Mouse (Mus musculus): ENCODE measurements around the gene Cacna2d1. TPM values are rescaled to one million over a fixed set of nuclear protein-coding genes. Genes with fewer than 3 reads are reported as not detected.

Gene Cacna2d1
- polyA plus RNA-seq, 1 experiment from 2014 or later = 15.2 TPM

DNA sequence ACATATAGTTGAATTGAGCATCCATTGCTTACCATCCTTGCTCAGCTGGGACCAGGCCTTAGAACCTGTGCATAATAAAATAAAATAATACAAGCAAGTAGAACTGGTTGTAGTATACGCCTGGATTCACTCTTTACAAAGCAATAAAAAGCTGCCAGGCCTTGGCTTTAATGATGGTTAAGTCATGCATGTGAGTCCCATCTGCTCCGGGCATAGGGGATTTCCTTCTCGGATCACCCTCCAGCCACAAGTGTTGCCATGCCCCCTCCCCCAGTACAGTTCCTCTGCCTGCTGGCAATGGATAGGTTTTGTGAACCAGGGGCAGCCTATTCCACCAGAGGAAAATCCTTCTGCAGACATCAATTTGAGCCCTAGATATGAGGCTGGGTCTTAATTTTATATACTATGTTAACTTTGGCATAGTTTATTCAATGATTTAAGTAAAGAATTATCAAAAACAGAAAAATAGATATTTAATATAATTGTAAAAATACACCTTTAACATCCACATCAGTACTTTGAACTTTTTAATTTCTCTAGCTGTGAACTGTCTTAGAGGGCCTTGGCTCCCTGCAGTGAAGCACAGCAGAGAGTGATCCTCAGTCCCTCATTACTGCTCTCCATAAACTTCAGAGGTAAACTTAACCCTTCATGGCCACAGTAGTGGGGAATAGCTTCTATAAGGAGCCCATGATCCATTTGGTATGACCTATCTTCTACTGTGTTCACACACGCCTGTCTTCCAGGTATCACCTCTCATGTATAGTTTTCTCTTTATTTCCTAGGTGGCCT, 90.3 kb downstream of the Cacna2d1 start:
- H3K27ac ChIP-seq = no peak overlapping the region
- H3K36me3 ChIP-seq = no peaks in the 10 kb centered on the region
- WGBS = 71% methylated on average over 4 of the region's 4 CpGs
- H3K9ac ChIP-seq = no peak overlapping the region
- H3K4me3 ChIP-seq (replicated peaks) = no peak overlapping the region
- no peaks in the 10 kb centered on the region for H3K27me3 ChIP-seq (replicated peaks)
- H3K4me1 ChIP-seq = no peaks in the 10 kb centered on the region
- no peak overlapping the region for H3K4me2 ChIP-seq
- no peaks in the 10 kb centered on the region for H3K9me3 ChIP-seq
- no peak for ATAC-seq (ENCODE audit: insufficient read depth, low FRiP score, low read depth)

DNA sequence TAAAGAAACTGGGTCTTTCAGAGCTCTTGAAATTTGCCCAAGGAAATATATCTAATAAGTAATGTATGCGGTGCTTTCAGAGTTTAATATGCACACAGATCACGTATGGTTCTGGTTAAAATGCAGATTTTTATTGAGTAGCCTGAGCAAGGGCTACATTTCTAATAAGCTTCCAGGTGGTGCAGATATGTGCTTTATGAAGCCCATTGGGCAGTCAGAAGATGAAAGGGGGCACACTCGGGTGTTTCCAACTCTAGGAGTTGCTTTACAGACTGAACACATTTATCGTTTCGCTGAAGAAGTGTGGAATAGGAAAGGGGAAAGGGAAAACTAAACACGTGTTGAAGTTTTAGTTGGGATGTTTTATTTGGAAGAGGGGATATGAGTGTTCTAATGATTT, 94.4 kb downstream of the Cacna2d1 start:
- Histone ChIP-seq H3K36me3 (no peaks in the 10 kb centered on the region), H3K4me1 (no peaks in the 10 kb centered on the region), H3K9me3 (no peaks in the 10 kb centered on the region), H3K4me2 (no peak overlapping the region), H3K9ac (no peak overlapping the region), H3K27me3 (replicated peaks) (no peaks in the 10 kb centered on the region), H3K27ac (no peak overlapping the region), H3K4me3 (replicated peaks) (no peak overlapping the region)
- ATAC-seq (ENCODE audit: insufficient read depth, low FRiP score, low read depth) = no peak
- WGBS = 80% methylated on average over 6 of the region's 6 CpGs

DNA sequence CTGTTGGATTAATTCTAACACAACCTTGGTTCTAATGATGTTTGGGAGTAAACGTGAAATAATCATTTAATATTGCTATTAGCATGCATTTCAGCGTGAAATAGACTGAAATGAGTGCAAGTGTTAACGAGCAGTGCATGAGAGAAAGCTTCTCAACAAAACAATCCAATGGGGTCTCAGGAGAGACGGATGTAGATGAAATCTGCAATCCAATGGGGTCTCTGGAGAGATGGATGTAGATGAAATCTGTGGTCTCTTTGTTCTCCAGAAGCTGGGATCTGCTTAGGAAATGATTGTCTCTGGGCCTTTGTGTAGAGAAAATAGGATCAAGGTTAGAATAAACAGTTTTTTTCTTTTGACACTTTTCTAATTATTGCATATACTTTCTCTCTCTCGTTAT, 95.0 kb downstream of the Cacna2d1 start:
- no peak overlapping the region for H3K4me3 ChIP-seq (replicated peaks)
- H3K27ac ChIP-seq = no peak overlapping the region
- no peaks in the 10 kb centered on the region for H3K9me3 ChIP-seq
- 82% methylated on average over 5 of the region's 5 CpGs for WGBS
- no peak overlapping the region for H3K9ac ChIP-seq
- no peak overlapping the region for H3K4me2 ChIP-seq
- H3K4me1 ChIP-seq = no peaks in the 10 kb centered on the region
- no peaks in the 10 kb centered on the region for H3K36me3 ChIP-seq
- H3K27me3 ChIP-seq (replicated peaks) = no peaks in the 10 kb centered on the region
- no peak for ATAC-seq (ENCODE audit: insufficient read depth, low FRiP score, low read depth)

DNA sequence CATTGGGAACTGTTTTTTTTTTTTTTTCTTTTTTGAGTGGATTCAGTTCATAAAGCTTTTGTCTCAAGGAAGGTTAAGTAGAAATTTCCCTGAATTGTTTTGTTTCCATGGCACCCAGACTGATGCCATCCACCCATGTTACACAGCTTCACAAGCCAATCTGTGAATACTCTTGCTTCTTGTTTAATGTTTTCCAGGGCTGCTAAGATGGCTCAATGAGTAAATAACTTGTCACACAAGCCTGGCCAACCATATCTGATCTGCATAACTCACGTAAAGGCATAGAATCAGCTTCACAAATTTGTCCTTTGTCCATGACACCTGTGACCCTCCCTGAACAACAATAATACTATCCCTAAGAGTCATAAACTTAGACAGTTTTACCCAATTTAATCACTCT, 99.1 kb downstream of the Cacna2d1 start:
- H3K27me3 ChIP-seq (replicated peaks) = no peaks in the 10 kb centered on the region
- H3K36me3 ChIP-seq = no peaks in the 10 kb centered on the region
- no peaks in the 10 kb centered on the region for H3K4me1 ChIP-seq
- 85% methylated on average over 1 of the region's 1 CpGs for WGBS
- H3K4me2 ChIP-seq = no peak overlapping the region
- no peaks in the 10 kb centered on the region for H3K9me3 ChIP-seq
- no peak overlapping the region for H3K4me3 ChIP-seq (replicated peaks)
- no peak overlapping the region for H3K9ac ChIP-seq
- no peak for ATAC-seq (ENCODE audit: insufficient read depth, low FRiP score, low read depth)
- H3K27ac ChIP-seq = no peak overlapping the region

DNA sequence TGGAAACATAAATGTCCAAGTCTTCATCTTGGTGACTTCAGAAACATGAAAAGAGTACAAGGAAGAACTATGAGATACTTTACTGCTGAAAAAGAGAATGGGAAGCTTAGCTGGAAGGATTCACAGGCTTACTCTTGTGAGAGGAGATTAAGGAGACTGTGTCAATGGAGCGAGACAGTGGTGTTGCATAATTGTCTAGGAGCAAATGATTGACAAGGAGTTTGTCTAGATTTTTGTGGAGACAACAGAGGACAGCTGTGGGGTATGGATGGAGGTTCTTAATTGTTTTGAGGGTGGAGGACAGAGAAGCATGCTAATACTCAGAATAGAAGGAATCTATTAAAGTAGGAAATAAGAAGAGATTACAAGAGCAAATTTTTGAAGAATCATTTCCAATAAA, 100.8 kb downstream of the Cacna2d1 start:
- ATAC-seq (ENCODE audit: insufficient read depth, low FRiP score, low read depth) = no peak
- H3K4me3 ChIP-seq (replicated peaks) = no peak overlapping the region
- no peaks in the 10 kb centered on the region for H3K4me1 ChIP-seq
- H3K9me3 ChIP-seq = no peaks in the 10 kb centered on the region
- WGBS = 79% methylated on average over 1 of the region's 1 CpGs
- H3K27me3 ChIP-seq (replicated peaks) = no peaks in the 10 kb centered on the region
- H3K36me3 ChIP-seq = no peaks in the 10 kb centered on the region
- no peak overlapping the region for H3K9ac ChIP-seq
- no peak overlapping the region for H3K4me2 ChIP-seq
- H3K27ac ChIP-seq = no peak overlapping the region

DNA sequence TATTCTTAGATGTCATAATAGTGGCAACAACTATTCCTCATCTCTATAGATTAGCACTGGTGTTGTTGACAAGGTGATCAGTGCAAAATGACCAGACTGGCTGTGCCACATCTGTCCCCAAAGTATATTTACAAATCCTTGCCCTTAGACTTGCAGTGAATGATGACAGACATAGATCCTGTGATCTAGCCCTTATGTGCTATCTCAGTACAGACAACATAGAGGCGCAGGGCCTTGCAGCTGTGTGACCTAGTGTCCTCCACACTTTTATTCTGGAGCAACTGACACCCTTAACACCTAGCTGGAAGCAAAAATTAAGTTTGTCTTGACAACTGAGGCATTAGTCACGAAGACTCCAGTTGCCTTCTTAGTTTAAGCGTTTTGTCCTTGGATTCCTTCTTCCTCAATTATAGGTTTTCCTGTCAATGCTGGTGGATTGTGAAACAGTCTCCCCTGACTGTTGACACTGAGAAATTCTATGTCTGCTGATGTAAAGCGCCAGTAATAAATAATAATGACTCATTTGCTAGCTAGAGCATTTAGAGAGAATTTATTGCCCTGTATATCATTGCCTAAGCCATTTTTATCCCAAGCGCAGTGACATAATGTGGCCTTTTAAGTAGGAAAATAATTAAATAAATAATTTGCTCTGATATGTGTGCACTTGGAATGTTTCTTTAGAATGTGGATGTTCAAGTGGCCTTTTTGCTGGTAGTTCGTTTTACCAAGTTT, 110.8 kb downstream of the Cacna2d1 start:
- Histone ChIP-seq H3K9me3 (no peaks in the 10 kb centered on the region), H3K4me3 (replicated peaks) (no peak overlapping the region), H3K27me3 (replicated peaks) (no peaks in the 10 kb centered on the region), H3K27ac (no peak overlapping the region), H3K9ac (no peak overlapping the region), H3K36me3 (no peaks in the 10 kb centered on the region), H3K4me2 (no peak overlapping the region), H3K4me1 (no peaks in the 10 kb centered on the region)
- no peak for ATAC-seq (ENCODE audit: insufficient read depth, low FRiP score, low read depth)
- 60% methylated on average over 6 of the region's 6 CpGs for WGBS

DNA sequence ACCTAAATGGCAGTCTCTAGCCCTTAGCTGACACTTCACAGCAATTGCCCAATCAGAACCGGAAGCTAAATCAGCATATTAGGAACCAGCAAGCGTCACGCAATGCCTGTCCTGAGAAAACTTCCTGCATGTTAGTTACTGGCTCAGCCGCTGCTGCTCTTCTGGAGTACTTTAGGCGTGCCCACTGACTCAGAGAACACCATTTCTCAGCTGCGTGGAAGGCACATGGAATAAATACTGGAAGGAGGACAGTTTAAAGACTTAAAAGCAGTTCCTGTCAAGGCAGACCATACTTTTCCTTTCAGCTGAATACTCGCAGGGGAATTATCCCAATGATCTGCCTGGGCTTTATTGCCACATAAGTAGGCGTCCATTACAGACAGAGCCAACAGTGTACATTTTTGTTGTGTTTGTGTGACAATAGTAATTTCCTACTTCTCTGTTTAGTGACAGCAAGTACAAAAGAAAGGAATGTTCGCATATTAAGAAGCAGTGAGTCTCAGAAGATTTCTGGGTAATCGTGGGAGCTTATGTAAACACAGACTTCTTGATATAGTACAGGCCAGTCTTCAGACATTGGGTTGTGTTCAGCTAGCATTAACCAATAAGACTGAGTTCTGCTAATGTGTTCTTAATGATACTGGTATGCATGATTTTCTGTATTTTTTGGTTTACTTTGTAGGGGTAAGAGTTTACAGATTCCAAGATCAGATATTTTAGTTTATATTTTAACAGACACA, 113.1 kb downstream of the Cacna2d1 start:
- Histone ChIP-seq H3K27me3 (replicated peaks) (no peaks in the 10 kb centered on the region), H3K27ac (peak overlapping the region; percentile 69), H3K4me3 (replicated peaks) (no peak overlapping the region; the same call in 1 of the 2 replicates), H3K4me2 (peak overlapping the region; percentile 22; the same call in 1 of the 2 replicates), H3K4me1 (no peaks in the 10 kb centered on the region), H3K36me3 (no peaks in the 10 kb centered on the region), H3K9me3 (no peaks in the 10 kb centered on the region), H3K9ac (no peak overlapping the region)
- peak; percentile 71; the same call in 1 of the 2 replicates for ATAC-seq (ENCODE audit: insufficient read depth, low FRiP score, low read depth)
- whole genome bisulfite sequencing = 29% methylated on average over 10 of the region's 10 CpGs

DNA sequence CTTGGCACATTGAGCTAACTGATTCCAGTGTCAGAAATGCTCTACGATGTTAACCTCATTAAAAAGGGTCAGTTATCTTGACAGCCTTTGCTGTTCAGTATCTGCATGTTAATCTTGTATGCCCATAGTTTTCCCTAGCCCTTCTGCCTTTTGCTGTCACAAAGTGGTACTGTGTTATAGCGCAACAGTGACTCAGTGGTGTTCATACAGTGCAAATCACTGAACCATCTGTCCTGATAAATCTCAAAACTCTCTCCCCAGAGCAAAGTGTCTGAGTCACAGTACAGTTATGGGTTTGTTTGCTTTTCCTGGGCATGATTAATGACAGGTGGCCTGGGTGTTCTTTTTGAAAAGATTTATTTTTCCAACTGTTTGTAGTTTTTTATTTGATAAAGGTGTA, 122.3 kb downstream of the Cacna2d1 start:
- H3K9ac ChIP-seq = no peak overlapping the region
- no peak for ATAC-seq (ENCODE audit: insufficient read depth, low FRiP score, low read depth)
- H3K4me3 ChIP-seq (replicated peaks) = no peak overlapping the region
- H3K4me2 ChIP-seq = no peak overlapping the region
- H3K4me1 ChIP-seq = no peaks in the 10 kb centered on the region
- no peaks in the 10 kb centered on the region for H3K27me3 ChIP-seq (replicated peaks)
- no peak overlapping the region for H3K27ac ChIP-seq
- WGBS = 49% methylated on average over 2 of the region's 2 CpGs
- H3K36me3 ChIP-seq = no peaks in the 10 kb centered on the region
- no peaks in the 10 kb centered on the region for H3K9me3 ChIP-seq

DNA sequence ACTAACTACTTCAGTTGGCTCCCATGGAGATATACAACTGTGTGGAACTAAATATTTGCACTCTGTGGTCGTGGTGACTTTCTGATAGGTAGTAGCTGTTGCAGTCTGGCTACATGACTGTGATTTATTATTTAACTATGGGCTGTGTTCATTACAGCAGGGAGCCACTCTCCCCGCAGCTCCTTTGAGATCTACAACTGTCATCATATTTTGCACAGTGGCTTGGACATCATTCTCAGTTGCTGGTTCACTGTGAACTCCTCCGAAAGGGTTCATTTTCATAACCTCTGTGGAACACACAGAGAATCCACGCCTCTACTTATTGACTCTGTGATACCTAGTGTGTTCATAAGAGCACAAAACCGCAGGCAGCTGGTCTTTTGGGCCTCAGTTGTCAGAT, 128.3 kb downstream of the Cacna2d1 start:
- Histone ChIP-seq H3K27me3 (replicated peaks) (no peaks in the 10 kb centered on the region), H3K27ac (no peak overlapping the region), H3K4me3 (replicated peaks) (no peak overlapping the region), H3K9me3 (no peaks in the 10 kb centered on the region), H3K4me2 (no peak overlapping the region), H3K36me3 (no peaks in the 10 kb centered on the region), H3K4me1 (no peaks in the 10 kb centered on the region), H3K9ac (no peak overlapping the region)
- WGBS = 46% methylated on average over 5 of the region's 5 CpGs
- ATAC-seq (ENCODE audit: insufficient read depth, low FRiP score, low read depth) = no peak

DNA sequence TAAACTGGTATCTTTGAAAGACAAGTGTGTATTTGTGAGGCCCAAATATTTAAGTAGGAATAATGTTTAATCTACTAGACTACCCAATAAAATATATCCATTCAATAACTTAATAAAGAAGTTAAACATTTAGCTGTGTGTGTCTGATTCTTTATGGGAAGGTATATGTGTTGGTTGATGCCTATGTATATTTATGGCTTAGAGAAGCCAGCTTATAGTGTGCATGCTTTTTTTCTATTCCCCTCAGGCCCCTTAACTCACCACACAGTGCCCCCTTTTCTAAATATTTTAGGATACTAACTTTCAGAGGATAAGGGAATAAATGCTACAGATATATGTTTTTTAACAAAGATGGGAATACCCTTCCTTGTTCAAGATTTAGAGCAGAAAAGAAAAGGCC, 128.8 kb downstream of the Cacna2d1 start:
- Histone ChIP-seq H3K27me3 (replicated peaks) (no peaks in the 10 kb centered on the region), H3K4me1 (no peaks in the 10 kb centered on the region), H3K9ac (no peak overlapping the region), H3K9me3 (no peaks in the 10 kb centered on the region), H3K36me3 (no peaks in the 10 kb centered on the region), H3K4me2 (no peak overlapping the region), H3K4me3 (replicated peaks) (no peak overlapping the region), H3K27ac (no peak overlapping the region)
- ATAC-seq (ENCODE audit: insufficient read depth, low FRiP score, low read depth) = no peak

DNA sequence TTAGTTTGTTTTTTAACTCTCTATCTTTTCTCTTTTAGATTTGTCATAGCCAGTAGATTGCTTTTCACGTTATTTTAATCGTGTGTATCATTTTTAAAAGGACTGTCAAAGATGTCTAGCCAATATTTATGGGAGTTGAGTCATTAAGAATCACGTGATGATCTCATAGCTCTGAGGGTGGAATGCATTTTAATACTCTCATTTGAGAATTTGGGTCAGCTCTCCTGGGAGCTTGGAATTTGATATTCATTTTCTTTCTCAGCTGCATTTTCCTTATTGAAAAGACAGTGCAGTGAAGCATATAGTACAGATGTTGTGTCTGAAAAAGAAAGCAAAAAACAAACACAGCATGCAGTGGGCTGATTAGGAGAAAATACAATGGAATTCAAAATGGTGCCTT, 129.5 kb downstream of the Cacna2d1 start:
- no peak for ATAC-seq (ENCODE audit: insufficient read depth, low FRiP score, low read depth)
- Histone ChIP-seq H3K4me1 (no peaks in the 10 kb centered on the region), H3K4me3 (replicated peaks) (no peak overlapping the region), H3K9ac (no peak overlapping the region), H3K4me2 (no peak overlapping the region), H3K36me3 (no peaks in the 10 kb centered on the region), H3K9me3 (no peaks in the 10 kb centered on the region), H3K27ac (no peak overlapping the region), H3K27me3 (replicated peaks) (no peaks in the 10 kb centered on the region)
- 56% methylated on average over 3 of the region's 3 CpGs for WGBS

DNA sequence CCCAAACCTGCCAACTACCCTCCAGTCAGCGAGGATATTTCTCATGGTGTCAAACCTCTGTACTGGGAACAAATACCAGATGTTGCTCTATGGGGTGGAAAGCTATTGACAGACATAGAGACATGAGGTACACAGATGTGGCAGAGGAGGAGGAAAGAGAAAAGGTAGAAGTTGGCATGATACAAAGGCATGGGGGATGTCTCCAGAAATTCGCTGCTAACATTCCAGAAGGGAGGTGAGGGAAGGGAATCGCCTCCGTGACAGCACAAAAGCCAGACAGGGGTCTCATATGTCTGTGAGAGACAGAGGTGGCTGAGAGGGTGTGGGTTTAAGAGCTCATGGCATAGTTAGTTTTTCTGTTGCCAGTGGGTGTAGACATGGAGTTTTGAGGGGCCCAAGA, 131.3 kb downstream of the Cacna2d1 start:
- Histone ChIP-seq H3K27me3 (replicated peaks) (no peaks in the 10 kb centered on the region), H3K4me2 (no peak overlapping the region), H3K9me3 (no peaks in the 10 kb centered on the region), H3K36me3 (no peaks in the 10 kb centered on the region), H3K4me1 (no peaks in the 10 kb centered on the region), H3K9ac (no peak overlapping the region), H3K27ac (no peak overlapping the region), H3K4me3 (replicated peaks) (no peak overlapping the region)
- WGBS = 80% methylated on average over 4 of the region's 4 CpGs
- no peak for ATAC-seq (ENCODE audit: insufficient read depth, low FRiP score, low read depth)

Measured in stomach, embryonic 15.5 days (tissue).